Mouse (Mus musculus) regulatory T cell (primary cell): ENCODE results near the gene Ccdc136.
"Not testable (repeated sequence)": the region's sequence is repeated elsewhere in the genome, so short reads cannot be mapped to it uniquely, and the experiment has no call there.

ENCODE experiments used
- in situ Hi-C: fragments of 300-600 bp; cut with MboI, MseI; formaldehyde crosslinking; loops from one replicate; pipeline ENCODE4 v1.15.1; 2025; ENCODE audit warnings: high pct_unique_total_duplicates

The Ccdc136 gene

DNA sequence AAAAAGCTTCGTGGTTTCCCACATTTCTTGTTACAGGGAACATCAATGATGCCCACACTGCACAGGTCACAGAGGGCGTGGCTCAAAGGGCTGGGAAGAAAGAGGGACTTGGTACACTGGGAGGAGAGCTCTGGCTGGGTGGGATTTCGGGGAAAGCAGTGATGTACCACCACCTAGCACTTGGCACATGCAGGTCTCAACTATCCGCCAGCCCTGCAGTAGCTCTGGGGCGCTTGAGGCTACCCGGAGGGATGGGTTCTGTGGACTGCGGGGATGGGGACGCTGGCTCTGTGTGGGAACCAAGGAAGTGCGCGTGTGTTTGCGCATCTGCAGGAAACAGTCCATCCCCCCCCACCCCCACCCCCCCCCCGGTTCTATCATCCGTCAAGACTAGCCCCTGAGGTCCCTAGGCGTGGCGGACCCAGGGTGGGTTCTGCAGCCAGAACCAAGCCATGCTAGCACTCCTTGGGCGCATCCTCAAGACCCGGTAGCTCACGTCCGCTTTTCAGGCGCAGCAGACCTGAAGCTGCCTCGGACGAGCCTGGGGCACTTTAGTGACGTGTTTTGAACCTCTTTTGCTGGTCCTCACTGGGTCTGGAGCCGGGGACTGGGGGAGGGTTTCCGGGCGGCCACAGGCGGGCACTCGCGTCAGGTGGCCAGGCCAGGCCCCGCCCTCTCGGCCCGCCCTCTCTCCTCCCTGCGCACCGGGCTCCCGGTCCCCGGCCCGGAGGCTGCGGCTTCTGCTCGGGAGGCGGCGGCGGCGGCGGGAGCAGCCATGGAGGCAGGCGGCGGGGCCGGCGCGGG, at the start of gene Ccdc136:
Gene Ccdc136 (plus strand): TSS at position 400 of the 804 bp plus-strand sequence.
- in situ Hi-C loops = no loop called here

DNA sequence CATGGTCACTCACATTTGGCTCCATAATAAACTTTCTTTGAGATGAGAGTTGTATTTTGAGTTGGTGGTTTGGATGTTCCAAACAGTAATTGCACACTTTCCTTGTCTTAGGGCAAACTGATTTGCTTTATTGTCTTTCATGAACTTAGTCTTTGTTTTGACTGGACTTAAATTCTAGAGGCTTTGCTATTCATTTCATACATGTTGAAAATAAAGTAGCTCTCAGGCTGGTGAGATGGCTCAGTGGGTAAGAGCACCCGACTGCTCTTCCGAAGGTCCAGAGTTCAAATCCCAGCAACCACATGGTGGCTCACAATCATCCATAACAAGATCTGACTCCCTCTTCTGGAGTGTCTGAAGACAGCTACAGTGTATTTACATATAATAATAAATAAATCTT, 49.6 kb upstream of the Ccdc136 start:
- in situ Hi-C loops = not testable (repeated sequence)

GRCm38 (mm10) chr6:29347189-29347588, 48.9 kb upstream of the Ccdc136 start:
- in situ Hi-C loops = no loop called here

DNA sequence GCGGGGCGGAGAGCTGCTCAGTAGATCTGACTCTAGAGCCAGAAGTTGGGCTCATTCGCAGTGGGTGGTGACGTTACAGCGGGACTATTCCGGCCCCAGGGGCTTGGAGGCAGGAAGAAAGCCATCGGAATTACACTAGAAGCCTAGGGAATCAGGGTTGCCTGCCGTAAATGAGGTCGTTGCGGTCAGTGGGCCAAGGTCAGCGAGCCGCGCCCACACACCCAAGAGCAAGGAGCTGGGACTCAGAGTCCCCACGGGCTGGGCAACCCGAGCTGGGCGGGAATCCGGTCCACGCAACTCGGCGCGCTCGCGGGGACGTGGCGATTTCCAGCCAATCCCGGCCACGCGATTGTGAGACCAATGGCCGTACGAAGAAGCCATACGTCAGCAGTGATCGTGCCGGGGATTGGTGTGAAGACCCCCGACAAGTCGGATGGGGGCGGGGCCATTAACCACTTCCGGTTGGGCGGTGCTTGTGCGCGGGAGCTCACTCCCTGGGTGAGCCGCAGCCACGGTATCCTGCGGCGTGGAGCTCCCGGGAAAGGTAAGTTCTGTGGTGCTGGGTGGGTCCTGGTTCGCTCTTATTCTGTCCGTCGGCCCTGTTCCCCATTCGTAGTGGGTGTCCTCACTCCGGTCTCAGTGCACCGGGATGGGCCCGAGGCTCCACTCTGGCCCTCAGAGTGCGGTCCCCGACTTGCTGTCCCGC, 48.3 kb upstream of the Ccdc136 start, which contains the start of gene Calu:
Gene Calu (plus strand): TSS at position 405 of the 706 bp plus-strand sequence.
- in situ Hi-C loops = no loop called here

DNA sequence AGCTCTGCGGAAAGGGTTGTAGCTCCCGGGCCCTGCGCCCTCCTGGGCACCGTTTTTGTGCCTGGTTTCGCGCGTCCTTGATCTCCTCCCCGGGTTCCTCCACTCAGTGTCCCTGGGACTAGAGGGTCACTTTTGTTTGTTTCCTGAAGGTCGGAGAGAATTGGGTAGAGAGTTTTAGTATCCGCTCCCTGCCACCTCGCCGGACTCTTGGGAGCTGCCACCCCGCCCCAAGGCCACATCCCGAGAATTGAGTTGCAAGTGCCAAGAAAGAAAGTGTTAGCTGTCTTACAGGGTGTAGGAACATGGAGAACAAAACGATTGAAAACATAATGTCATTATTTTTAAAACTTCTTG, 47.8 kb upstream of the Ccdc136 start:
- in situ Hi-C loops = no loop called here

DNA sequence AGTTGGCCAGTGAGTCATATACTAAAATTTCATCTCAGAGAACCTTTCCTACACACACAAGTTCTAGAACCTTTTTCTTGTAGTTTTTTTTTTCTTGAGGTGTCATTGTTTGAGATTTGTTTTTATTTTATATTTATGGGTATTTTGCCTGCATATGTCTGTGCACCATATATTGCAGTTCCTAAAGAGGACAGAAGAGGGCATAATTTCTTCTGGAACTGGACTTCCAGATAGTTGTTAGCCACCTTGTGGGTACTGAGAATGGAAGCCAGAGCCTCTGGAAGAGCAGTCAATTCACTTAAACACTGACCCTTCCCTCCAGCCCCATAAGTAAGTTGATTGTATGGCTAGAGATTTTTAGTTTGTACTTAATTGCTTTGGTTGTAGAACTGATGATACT, 44.5 kb upstream of the Ccdc136 start:
- in situ Hi-C loops = no loop called here

GRCm38 (mm10) chr6:29352816-29353215, 43.3 kb upstream of the Ccdc136 start:
- in situ Hi-C loops = no loop called here

- in situ Hi-C loops = no loop called here
These were observed 36.7 kb upstream of the Ccdc136 start for GRCm38 (mm10) chr6:29359386-29359785.

DNA sequence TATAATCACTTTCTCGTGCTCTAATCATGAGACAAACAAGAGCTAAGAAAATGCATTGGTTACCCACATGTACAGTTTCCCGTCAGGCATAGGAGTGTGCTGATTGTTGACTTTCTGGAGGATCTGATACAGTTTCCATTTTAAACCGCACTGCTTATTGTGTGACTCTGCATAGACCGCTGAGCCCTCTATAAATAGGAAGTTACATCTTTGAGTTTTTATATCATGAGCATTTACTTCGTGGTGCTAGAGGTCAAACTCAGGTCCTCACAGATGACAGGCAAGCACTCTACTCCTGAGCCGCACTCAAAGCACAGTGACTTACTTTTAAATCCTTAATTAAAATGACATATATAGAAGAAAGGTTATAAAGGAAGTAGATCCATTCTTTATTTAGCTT, 35.9 kb upstream of the Ccdc136 start:
- in situ Hi-C loops = loop anchor here (10.0 kb wide), 1 partner anchor 1515 kb away; no protein-coding TSS in a partner anchor

DNA sequence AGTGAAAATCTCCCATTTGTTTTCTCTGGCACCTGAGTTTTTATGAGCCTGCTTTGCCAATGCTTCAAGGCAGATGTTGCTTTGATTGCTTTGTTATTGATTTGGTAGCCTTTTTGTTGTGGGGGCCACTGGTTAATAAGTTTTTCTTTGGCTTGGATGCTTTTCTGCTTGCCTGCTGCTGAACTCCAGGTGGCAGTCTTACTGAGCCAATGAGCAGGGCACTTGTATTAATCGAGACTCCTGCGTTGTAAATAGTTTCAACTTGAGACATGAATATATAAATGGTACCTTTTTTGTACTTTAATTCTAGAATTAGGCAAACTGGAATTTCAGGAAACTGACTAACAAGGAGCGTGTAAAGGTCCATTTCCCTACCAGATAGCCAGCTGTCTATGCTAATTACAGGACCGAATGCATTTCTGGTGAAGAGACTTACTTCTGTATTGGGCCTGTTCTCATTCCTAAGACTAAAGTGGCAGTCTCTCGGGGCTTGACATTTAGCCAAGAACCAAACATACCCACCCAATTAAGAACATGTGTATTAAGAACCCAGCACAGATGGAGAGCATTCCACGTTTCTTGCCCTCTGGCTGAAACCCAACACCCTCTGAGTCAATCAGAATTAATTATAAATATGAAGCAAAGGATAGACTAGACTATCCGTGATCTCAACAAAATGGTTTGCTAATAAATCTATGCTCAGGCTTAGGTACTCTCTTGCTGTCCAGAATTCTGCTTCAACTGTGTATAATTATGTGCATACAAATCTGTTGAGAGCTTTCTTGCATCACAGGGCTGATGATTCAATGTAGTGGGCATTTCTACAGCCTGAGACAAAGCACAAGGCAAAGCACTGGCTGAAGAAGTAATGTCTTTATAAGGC, 33.6 kb upstream of the Ccdc136 start:
- in situ Hi-C loops = loop anchor here (10.0 kb wide), 1 partner anchor 1512 kb away; no protein-coding TSS in a partner anchor

DNA sequence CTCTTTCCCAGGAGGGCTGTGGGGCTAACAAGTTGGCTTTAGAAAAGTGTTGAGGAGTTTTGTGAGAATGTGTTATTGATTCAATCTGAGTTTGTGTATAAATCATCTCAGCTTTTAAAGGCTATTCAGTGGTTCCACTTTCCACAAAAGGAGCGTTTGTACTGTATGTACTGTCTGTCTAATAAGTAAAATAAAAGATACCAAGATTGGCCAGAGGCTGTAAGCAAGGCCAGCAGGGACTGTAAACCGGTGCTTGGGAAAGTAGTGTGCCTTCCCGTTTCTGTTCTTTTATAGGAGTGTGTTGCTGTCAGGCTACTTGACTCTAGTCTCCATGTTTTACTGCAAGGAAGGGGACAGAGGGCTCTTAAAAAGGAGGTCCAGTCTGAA, 33.0 kb upstream of the Ccdc136 start:
- in situ Hi-C loops = loop anchor here (10.0 kb wide), 1 partner anchor 1512 kb away; no protein-coding TSS in a partner anchor

GRCm38 (mm10) chr6:29365277-29365676, 30.8 kb upstream of the Ccdc136 start:
- in situ Hi-C loops = loop anchor here (10.0 kb wide), 1 partner anchor 1510 kb away; no protein-coding TSS in a partner anchor

DNA sequence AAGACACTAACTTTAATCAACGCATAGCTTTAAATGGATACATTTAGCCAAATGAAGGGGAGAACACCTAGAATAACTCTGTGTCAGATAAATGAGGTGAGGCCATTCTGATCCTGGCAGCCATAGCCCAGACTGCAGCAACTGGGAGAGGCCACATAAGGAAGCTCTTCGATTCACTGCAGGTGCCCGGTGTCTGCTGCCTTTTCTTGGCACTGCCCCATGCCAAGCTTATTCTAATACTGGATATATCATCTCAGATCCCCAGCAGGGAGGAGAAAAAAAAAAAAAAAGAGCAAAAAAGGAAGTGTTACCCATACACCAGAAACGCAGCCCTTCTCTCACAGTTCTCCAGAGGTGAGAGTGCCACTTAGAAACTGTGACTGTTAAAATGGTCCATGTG, 18.7 kb upstream of the Ccdc136 start:
- in situ Hi-C loops = no loop called here

- in situ Hi-C loops = no loop called here
These were observed 17.4 kb upstream of the Ccdc136 start for GRCm38 (mm10) chr6:29378678-29379077.

DNA sequence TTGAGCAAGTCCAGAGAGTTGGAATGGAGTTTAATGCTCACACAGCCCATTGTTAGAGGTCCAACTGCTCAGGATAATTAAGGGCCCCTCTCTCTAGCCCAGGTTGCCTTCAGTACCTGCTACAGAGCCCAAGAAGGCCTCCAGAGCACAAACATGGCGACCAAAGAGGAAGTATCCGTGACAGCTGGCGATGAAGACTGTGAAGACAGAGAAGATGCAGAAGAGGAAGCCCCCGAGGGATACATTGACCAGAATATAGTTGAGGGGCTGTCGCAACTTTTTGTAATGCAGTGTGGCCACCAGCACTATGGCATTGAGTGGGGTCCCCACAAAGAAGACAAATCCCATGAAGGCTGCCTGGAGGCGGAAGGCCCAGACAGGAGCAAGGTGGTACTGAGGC, 16.2 kb upstream of the Ccdc136 start:
- in situ Hi-C loops = no loop called here

DNA sequence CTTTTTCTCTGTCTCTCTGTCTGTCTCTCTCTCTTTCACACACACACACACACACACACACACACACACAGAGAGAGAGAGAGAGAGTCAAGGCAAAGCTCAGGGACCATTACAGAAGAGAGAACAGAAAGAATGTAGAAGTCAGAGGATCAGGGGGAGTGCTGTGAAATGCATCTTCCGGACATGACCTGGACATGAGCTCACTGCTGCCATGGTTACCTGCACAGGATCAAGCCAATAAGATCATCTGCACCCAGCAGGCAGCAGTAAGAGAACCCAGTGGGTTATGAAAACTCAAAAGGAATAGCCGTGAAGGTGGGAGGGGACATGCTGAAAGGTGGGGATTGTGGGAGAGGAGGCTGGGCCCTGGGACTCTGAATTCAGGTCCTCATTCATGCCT, 13.7 kb upstream of the Ccdc136 start:
- in situ Hi-C loops = no loop called here

DNA sequence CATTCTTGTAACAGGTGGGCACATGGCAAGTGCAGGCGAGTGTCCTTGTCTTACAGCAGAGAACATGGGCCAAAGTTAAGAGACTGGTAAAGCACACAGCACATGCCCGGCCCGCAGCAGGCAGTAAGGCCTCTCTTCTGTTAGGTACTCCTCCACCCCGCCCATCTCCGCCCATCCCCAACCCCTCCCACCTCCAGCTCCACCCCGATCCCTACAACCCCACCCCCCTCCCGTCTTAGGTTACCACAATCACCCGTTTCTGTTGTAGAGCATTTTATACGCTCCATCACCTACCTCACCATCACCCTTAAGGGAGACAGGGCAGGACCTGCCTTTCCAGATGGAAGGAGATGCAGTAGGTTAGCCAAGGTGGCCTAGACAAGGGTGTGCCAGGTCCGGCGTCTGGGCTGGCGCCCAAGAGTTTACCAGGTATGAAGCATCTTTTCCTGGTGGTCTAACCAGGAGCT, 8.0 kb upstream of the Ccdc136 start, which contains the start of gene Opn1sw:
Gene Opn1sw (minus strand): TSS at position 417 of the 467 bp plus-strand sequence.
- in situ Hi-C loops = no loop called here

GRCm38 (mm10) chr6:29388606-29389080, 7.5 kb upstream of the Ccdc136 start:
- in situ Hi-C loops = no loop called here

DNA sequence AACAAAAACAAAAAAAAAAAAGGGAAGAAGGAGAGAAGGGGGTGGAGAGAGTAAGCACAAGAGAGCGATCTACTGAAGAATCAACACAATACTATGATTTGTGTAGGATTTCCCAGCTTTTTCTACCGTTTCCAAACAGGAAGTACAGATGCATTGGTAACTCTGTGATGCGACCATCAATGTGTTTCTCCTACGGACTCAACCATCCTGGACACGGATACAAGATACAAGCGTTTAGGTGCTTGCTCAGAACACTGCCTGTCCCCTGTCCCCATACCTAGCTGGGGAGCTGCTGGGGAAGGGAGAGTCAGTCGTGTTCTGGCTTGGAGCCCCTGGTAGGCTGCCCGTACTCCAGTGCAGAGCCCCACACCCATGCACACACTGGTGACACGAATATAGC, 6.7 kb upstream of the Ccdc136 start:
- in situ Hi-C loops = no loop called here

- in situ Hi-C loops = not testable (repeated sequence)
These were observed 5.6 kb upstream of the Ccdc136 start for GRCm38 (mm10) chr6:29390500-29390899.

- in situ Hi-C loops = not testable (repeated sequence)
These were observed 4.9 kb upstream of the Ccdc136 start for GRCm38 (mm10) chr6:29391241-29391640.
